Mouse (Mus musculus): ENCODE measurements around the gene Mrps23. TPM values are rescaled to one million over a fixed set of nuclear protein-coding genes. Genes with fewer than 3 reads are reported as not detected.

Gene Mrps23
- polyA plus RNA-seq, 1 experiment from 2014 or later = 95.0 TPM

DNA sequence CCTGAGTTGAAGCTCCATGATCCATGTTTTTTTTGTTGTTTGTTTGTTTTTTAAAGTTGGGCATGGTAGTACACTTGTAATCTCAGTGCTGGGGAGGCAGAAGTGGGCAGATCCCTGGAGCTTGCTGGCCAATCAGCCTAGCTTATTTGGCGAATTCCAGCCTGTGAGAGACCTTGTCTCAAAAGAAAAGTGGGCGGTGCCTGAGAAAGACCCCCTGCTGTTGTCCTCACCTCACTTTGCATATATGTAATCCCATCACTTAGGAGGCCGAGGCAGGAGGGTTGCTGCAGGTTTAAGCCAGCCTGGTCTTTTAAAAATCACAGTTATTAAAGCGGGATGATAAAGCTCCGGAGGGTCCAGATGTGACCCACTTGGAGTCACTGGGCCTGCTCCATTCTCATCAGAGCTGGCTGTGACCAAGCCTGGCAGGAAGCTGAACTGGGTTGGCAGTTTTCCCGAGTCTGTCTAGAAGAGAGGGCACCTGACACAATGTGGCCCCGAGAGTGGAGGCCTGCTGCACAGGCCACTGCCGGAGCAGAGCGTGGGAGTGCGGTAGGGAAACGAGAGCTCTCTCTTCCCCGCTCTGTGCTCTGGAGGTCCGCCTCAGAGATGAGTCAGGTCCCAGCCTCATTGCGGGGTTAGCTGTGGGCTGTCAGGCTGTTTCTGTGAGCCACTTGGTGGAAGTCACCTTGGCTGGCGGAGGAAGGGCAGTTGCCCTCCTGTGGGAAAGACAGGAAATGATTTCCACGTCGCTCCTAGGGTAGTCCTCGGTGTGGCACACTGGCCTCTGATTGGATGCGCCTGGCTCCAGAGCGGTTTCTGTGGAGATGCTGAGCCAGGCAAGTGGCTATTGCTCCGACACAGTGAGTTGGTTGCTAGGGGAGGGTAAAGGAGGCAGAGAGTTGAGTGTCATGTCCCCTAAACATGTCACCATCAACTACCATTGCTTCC is 11.0 kb downstream of the Mrps23 start:
- peak; percentile 57 for ATAC-seq (ENCODE audit: insufficient number of reproducible peaks, insufficient read depth, low FRiP score, low read depth)
- H3K27ac ChIP-seq (replicated peaks in 1 of 2; ENCODE audit: control insufficient read depth in 1 of 2, insufficient read depth in 1 of 2, low read depth in 2 of 2, low read length in 2 of 2) = peak overlapping the region; percentile 73 to 82
- H3K9ac ChIP-seq (ENCODE audit: low read length) = peak overlapping the region; percentile 13
- peaks cover 23 to 26% of the 10 kb centered on the region in 2 experiments for H3K4me1 ChIP-seq (ENCODE audit: control insufficient read depth in 2 of 2, insufficient read depth in 2 of 2, low read length in 2 of 2)
- peak overlapping the region; percentile 56 for H3K4me2 ChIP-seq (ENCODE audit: low read length)
- H3K9me3 ChIP-seq (ENCODE audit: control insufficient read depth, low read length) = no peaks in the 10 kb centered on the region
- H3K27me3 ChIP-seq (ENCODE audit: control insufficient read depth, insufficient read depth, low read length) = no peaks in the 10 kb centered on the region
- H3K4me3 ChIP-seq (ENCODE audit: control insufficient read depth in 1 of 2, insufficient read depth in 1 of 2, low read depth in 1 of 2, low read length in 2 of 2) = peak overlapping the region; percentile 4 to 19; a peak in 2 of 4 replicates
- H3K36me3 ChIP-seq (ENCODE audit: control insufficient read depth, insufficient read depth, low read length) = peaks cover 21% of the 10 kb centered on the region
- WGBS = 36% methylated on average over 21 of the region's 21 CpGs

GRCm38 (mm10) chr11:88216231-88216685 is 12.1 kb downstream of the Mrps23 start:
- Histone ChIP-seq H3K27ac (replicated peaks in 1 of 2; ENCODE audit: control insufficient read depth in 1 of 2, insufficient read depth in 1 of 2, low read depth in 2 of 2, low read length in 2 of 2) (peak overlapping the region in 1 of 2 experiments; percentile 73; a peak in 2 of 4 replicates), H3K9me3 (ENCODE audit: control insufficient read depth, low read length) (no peaks in the 10 kb centered on the region), H3K9ac (ENCODE audit: low read length) (peak overlapping the region; percentile 52), H3K4me1 (ENCODE audit: control insufficient read depth in 2 of 2, insufficient read depth in 2 of 2, low read length in 2 of 2) (peaks cover 23 to 26% of the 10 kb centered on the region in 2 experiments), H3K4me2 (ENCODE audit: low read length) (peak overlapping the region; percentile 56), H3K4me3 (ENCODE audit: control insufficient read depth in 1 of 2, insufficient read depth in 1 of 2, low read depth in 1 of 2, low read length in 2 of 2) (peak overlapping the region; percentile 9 to 19; a peak in 3 of 4 replicates), H3K27me3 (ENCODE audit: control insufficient read depth, insufficient read depth, low read length) (no peaks in the 10 kb centered on the region), H3K36me3 (ENCODE audit: control insufficient read depth, insufficient read depth, low read length) (peaks cover 10% of the 10 kb centered on the region)
- ATAC-seq (ENCODE audit: insufficient number of reproducible peaks, insufficient read depth, low FRiP score, low read depth) = no peak
- 10% methylated on average over 10 of the region's 10 CpGs for WGBS

DNA sequence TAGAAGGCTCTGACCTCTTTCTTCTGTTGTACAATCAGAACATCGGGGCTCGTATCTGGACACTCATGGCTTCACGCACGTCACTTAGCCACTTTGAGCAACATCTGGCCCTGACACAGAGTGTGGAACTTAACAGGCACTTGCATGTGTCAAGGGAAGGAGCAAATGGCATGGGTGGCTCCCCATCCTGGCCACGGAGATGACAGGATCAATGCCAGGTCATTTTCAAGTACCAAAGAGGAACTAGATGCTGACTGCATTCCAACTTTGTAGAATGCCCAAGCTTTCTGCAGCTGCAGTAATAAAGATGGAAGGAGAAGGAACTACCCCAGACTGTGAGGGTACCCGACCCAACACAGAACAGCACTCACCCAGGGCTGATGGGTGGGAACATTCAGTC is 14.0 kb downstream of the Mrps23 start:
- H3K36me3 ChIP-seq (ENCODE audit: control insufficient read depth, insufficient read depth, low read length) = no peaks in the 10 kb centered on the region
- no peak overlapping the region for H3K4me3 ChIP-seq (ENCODE audit: control insufficient read depth in 1 of 2, insufficient read depth in 1 of 2, low read depth in 1 of 2, low read length in 2 of 2)
- H3K4me2 ChIP-seq (ENCODE audit: low read length) = no peak overlapping the region
- no peak overlapping the region for H3K9ac ChIP-seq (ENCODE audit: low read length)
- H3K9me3 ChIP-seq (ENCODE audit: control insufficient read depth, low read length) = no peaks in the 10 kb centered on the region
- ATAC-seq (ENCODE audit: insufficient number of reproducible peaks, insufficient read depth, low FRiP score, low read depth) = no peak
- H3K27me3 ChIP-seq (ENCODE audit: control insufficient read depth, insufficient read depth, low read length) = no peaks in the 10 kb centered on the region
- no peak overlapping the region for H3K27ac ChIP-seq (replicated peaks in 1 of 2; ENCODE audit: control insufficient read depth in 1 of 2, insufficient read depth in 1 of 2, low read depth in 2 of 2, low read length in 2 of 2)
- H3K4me1 ChIP-seq (ENCODE audit: control insufficient read depth in 2 of 2, insufficient read depth in 2 of 2, low read length in 2 of 2) = peaks cover 25 to 26% of the 10 kb centered on the region in 2 experiments
- WGBS = 46% methylated on average over 6 of the region's 6 CpGs

- Histone ChIP-seq H3K4me2 (ENCODE audit: low read length) (no peak overlapping the region), H3K9me3 (ENCODE audit: control insufficient read depth, low read length) (no peaks in the 10 kb centered on the region), H3K4me1 (ENCODE audit: control insufficient read depth in 2 of 2, insufficient read depth in 2 of 2, low read length in 2 of 2) (peaks cover 25 to 26% of the 10 kb centered on the region in 2 experiments), H3K27ac (replicated peaks in 1 of 2; ENCODE audit: control insufficient read depth in 1 of 2, insufficient read depth in 1 of 2, low read depth in 2 of 2, low read length in 2 of 2) (no peak overlapping the region), H3K27me3 (ENCODE audit: control insufficient read depth, insufficient read depth, low read length) (no peaks in the 10 kb centered on the region), H3K36me3 (ENCODE audit: control insufficient read depth, insufficient read depth, low read length) (no peaks in the 10 kb centered on the region), H3K9ac (ENCODE audit: low read length) (no peak overlapping the region), H3K4me3 (ENCODE audit: control insufficient read depth in 1 of 2, insufficient read depth in 1 of 2, low read depth in 1 of 2, low read length in 2 of 2) (no peak overlapping the region)
- 46% methylated on average over 7 of the region's 7 CpGs for WGBS
- ATAC-seq (ENCODE audit: insufficient number of reproducible peaks, insufficient read depth, low FRiP score, low read depth) = no peak
Observed at GRCm38 (mm10) chr11:88218586-88218985, 14.4 kb downstream of the Mrps23 start.

DNA sequence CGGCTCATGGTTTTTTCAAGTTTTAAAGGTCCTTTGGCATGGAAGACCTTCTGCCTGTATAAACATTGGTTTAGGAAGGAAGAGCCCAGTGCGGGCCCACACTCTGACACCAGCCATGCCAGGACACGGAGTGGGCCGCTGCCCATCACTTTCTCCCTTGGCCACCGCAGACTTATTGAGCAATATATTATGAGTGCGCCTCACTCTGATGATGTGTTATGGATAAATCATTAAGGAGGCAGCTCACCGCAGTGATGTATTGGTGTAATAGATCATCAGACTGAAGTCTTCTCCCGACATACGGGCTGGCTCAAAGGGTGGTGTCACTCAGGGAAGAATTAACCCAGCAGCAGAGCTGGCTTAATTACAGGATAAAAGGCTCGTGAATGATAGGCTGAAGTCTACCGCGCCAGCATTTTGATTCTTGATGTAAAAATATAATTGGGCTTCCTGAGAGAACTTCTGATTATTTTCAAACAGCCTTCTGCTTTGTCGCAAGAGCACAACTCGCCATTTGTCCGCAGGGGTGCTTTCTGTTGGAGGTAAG is 17.8 kb downstream of the Mrps23 start:
- no peaks in the 10 kb centered on the region for H3K27me3 ChIP-seq (ENCODE audit: control insufficient read depth, insufficient read depth, low read length)
- no peak overlapping the region for H3K27ac ChIP-seq (replicated peaks in 1 of 2; ENCODE audit: control insufficient read depth in 1 of 2, insufficient read depth in 1 of 2, low read depth in 2 of 2, low read length in 2 of 2)
- no peak overlapping the region for H3K4me3 ChIP-seq (ENCODE audit: control insufficient read depth in 1 of 2, insufficient read depth in 1 of 2, low read depth in 1 of 2, low read length in 2 of 2)
- H3K4me2 ChIP-seq (ENCODE audit: low read length) = no peak overlapping the region
- H3K9me3 ChIP-seq (ENCODE audit: control insufficient read depth, low read length) = no peaks in the 10 kb centered on the region
- no peak for ATAC-seq (ENCODE audit: insufficient number of reproducible peaks, insufficient read depth, low FRiP score, low read depth)
- H3K4me1 ChIP-seq (ENCODE audit: control insufficient read depth in 2 of 2, insufficient read depth in 2 of 2, low read length in 2 of 2) = peaks cover 0 to 7% of the 10 kb centered on the region in 2 experiments; a peak in 2 of 4 replicates
- no peaks in the 10 kb centered on the region for H3K36me3 ChIP-seq (ENCODE audit: control insufficient read depth, insufficient read depth, low read length)
- no peak overlapping the region for H3K9ac ChIP-seq (ENCODE audit: low read length)
- WGBS = 88% methylated on average over 15 of the region's 15 CpGs

GRCm38 (mm10) chr11:88227001-88227957 is 23.1 kb downstream of the Mrps23 start:
- no peak overlapping the region for H3K9ac ChIP-seq (ENCODE audit: low read length)
- H3K9me3 ChIP-seq (ENCODE audit: control insufficient read depth, low read length) = no peaks in the 10 kb centered on the region
- ATAC-seq (ENCODE audit: insufficient number of reproducible peaks, insufficient read depth, low FRiP score, low read depth) = no peak; the same call in 1 of the 2 replicates
- no peak overlapping the region for H3K4me3 ChIP-seq (ENCODE audit: control insufficient read depth in 1 of 2, insufficient read depth in 1 of 2, low read depth in 1 of 2, low read length in 2 of 2)
- 79% methylated on average over 17 of the region's 17 CpGs for WGBS
- no peaks in the 10 kb centered on the region for H3K27me3 ChIP-seq (ENCODE audit: control insufficient read depth, insufficient read depth, low read length)
- no peaks in the 10 kb centered on the region for H3K36me3 ChIP-seq (ENCODE audit: control insufficient read depth, insufficient read depth, low read length)
- peaks cover 0 to 2% of the 10 kb centered on the region in 2 experiments; a peak in 1 of 4 replicates for H3K4me1 ChIP-seq (ENCODE audit: control insufficient read depth in 2 of 2, insufficient read depth in 2 of 2, low read length in 2 of 2)
- H3K27ac ChIP-seq (replicated peaks in 1 of 2; ENCODE audit: control insufficient read depth in 1 of 2, insufficient read depth in 1 of 2, low read depth in 2 of 2, low read length in 2 of 2) = no peak overlapping the region
- no peak overlapping the region for H3K4me2 ChIP-seq (ENCODE audit: low read length)

All from heart, embryonic 14.5 days (tissue).